Mouse (Mus musculus) forebrain, embryonic 14.5 days (tissue): ENCODE measurements around the gene Mrpl51. TPM values are rescaled to one million over a fixed set of nuclear protein-coding genes. Genes with fewer than 3 reads are reported as not detected.

Experiments
- ATAC-seq: fragments of 200-750 bp; cut with Nextera tagmentation; 2 replicates; pipeline ENCODE4 v1.8.0; 2017; ENCODE audit warnings: mild to moderate bottlenecking, moderate library complexity
- DNase-seq: peaks from one replicate; pipeline ENCODE4 v3.0.0-alpha.2; 2015; ENCODE audit warnings: low spot score
- H3K27ac ChIP-seq: fragments of 300-500 bp; sonication (generic); 2 replicates; pipeline ENCODE4 v1.5.1; 2014; ENCODE audit warnings: low read depth, mild to moderate bottlenecking, control low read depth, low read length, moderate library complexity
- H3K27me3 ChIP-seq: fragments of 300-500 bp; sonication (generic); replicated peaks from 2 replicates; pipeline ENCODE4 v1.6.1; 2014; ENCODE audit warnings: low read length, control low read depth, mixed read lengths; ENCODE audit not compliant: control insufficient read depth, insufficient read depth
- H3K36me3 ChIP-seq: fragments of 300-500 bp; sonication (generic); 2 replicates; pipeline ENCODE4 v1.6.1; 2014; ENCODE audit warnings: low read length, control low read depth; ENCODE audit not compliant: control insufficient read depth, insufficient read depth
- H3K4me1 ChIP-seq: fragments of 300-500 bp; sonication (generic); 2 replicates; pipeline ENCODE4 v1.6.1; 2014; ENCODE audit warnings: antibody characterized with exemption, low read length, control low read depth; ENCODE audit not compliant: control insufficient read depth, insufficient read depth
- H3K4me2 ChIP-seq: fragments of 300-500 bp; sonication (generic); 2 replicates; pipeline ENCODE4 v1.6.1; 2014; ENCODE audit warnings: mild to moderate bottlenecking, control low read depth, low read length
- H3K4me3 ChIP-seq: fragments of 300-500 bp; sonication (generic); 2 replicates; pipeline ENCODE4 v1.5.1; 2014; ENCODE audit warnings: low read depth, low read length, control low read depth
- H3K9ac ChIP-seq: fragments of 300-500 bp; sonication (generic); 2 replicates; pipeline ENCODE4 v1.6.1; 2014; ENCODE audit warnings: mild to moderate bottlenecking, low read length, control low read depth, moderate library complexity
- H3K9me3 ChIP-seq: fragments of 300-500 bp; sonication (generic); replicated peaks from 2 replicates; pipeline ENCODE4 v1.6.1; 2016; ENCODE audit warnings: low read length, control low read depth, mixed read lengths; ENCODE audit not compliant: control insufficient read depth
- WGBS: fragments of 180-500 bp; shearing (Covaris S2); extraction: QIAGEN DNeasy Blood & Tissue Kit; methylation state at CpG from one replicate; pipeline ENCODE4 v1.1.7; 2014; 5-methylcytosine and 5-hydroxymethylcytosine counted together
- polyA plus RNA-seq: library from polyadenylated mRNA; unstranded; fragments of >200 nt; fragmentation: Nextera tagmentation; extraction: Ambion mirVana; gene quantifications from 2 replicates; pipeline ENCODE4 v1.2.1, GENCODE M21; 2014

Mrpl51 gene
- polyA plus RNA-seq = 160 and 179 TPM in 2 replicates

- peaks cover 47% of the 10 kb centered on the region for H3K36me3 ChIP-seq
Measured at GRCm38 (mm10) chr6:125191332-125192015, at the start of gene Mrpl51, which contains the start of gene Ncapd2. Mrpl51 (plus strand) TSS chr6:125191801. Ncapd2 (minus strand) TSS chr6:125191701.

GRCm38 (mm10) chr6:125142436-125142835 lies 49.2 kb upstream of the Mrpl51 start:
- peaks cover 63% of the 10 kb centered on the region for H3K36me3 ChIP-seq
- H3K4me1 ChIP-seq = peaks cover 19% of the 10 kb centered on the region
- no peaks in the 10 kb centered on the region for H3K27me3 ChIP-seq
- WGBS = 92% methylated on average over 8 of the region's 8 CpGs
- no peak overlapping the region for H3K4me3 ChIP-seq
- H3K4me2 ChIP-seq = no peak overlapping the region
- no peak overlapping the region for H3K27ac ChIP-seq
- ATAC-seq (no peak), DNase-seq (no peak)
- no peaks in the 10 kb centered on the region for H3K9me3 ChIP-seq
- H3K9ac ChIP-seq = no peak overlapping the region

More at GRCm38 (mm10) chr6:125191332-125192015, at the start of gene Mrpl51, which contains the start of gene Ncapd2:
- peak; percentile 99 for DNase-seq
- peak within 1 kb of the TSS; percentile 51 for H3K4me3 ChIP-seq
- peak within 1 kb of the TSS; percentile 84 for H3K4me2 ChIP-seq
- under 1% methylated on average over 54 of the region's 54 CpGs for WGBS
- peak; percentile 97 for ATAC-seq
- no peaks in the 10 kb centered on the region for H3K9me3 ChIP-seq
- H3K27ac ChIP-seq = peak within 1 kb of the TSS; percentile 99
- peak within 1 kb of the TSS; percentile 81 for H3K9ac ChIP-seq
- peaks cover 7% of the 10 kb centered on the region for H3K4me1 ChIP-seq
- H3K27me3 ChIP-seq = no peaks in the 10 kb centered on the region

- DNase-seq (no peak), ATAC-seq (no peak)
- H3K9me3 ChIP-seq = no peaks in the 10 kb centered on the region
- no peaks in the 10 kb centered on the region for H3K27me3 ChIP-seq
- peaks cover 20% of the 10 kb centered on the region for H3K4me1 ChIP-seq
- H3K4me3 ChIP-seq = no peak overlapping the region
- H3K27ac ChIP-seq = no peak overlapping the region
- H3K4me2 ChIP-seq = no peak overlapping the region
- H3K36me3 ChIP-seq = peaks cover 57% of the 10 kb centered on the region
- WGBS = 85% methylated on average over 3 of the region's 3 CpGs
- H3K9ac ChIP-seq = no peak overlapping the region
Measured at GRCm38 (mm10) chr6:125143128-125143527, 48.5 kb upstream of the Mrpl51 start.

GRCm38 (mm10) chr6:125143904-125144303 lies 47.7 kb upstream of the Mrpl51 start:
- peaks cover 20% of the 10 kb centered on the region for H3K4me1 ChIP-seq
- WGBS = 85% methylated on average over 9 of the region's 9 CpGs
- no peak overlapping the region for H3K27ac ChIP-seq
- peaks cover 50% of the 10 kb centered on the region for H3K36me3 ChIP-seq
- DNase-seq (no peak), ATAC-seq (no peak)
- no peak overlapping the region for H3K4me2 ChIP-seq
- no peak overlapping the region for H3K9ac ChIP-seq
- H3K4me3 ChIP-seq = no peak overlapping the region
- H3K27me3 ChIP-seq = no peaks in the 10 kb centered on the region
- H3K9me3 ChIP-seq = no peaks in the 10 kb centered on the region

GRCm38 (mm10) chr6:125145001-125145400 lies 46.6 kb upstream of the Mrpl51 start, which contains the start of gene Iffo1:
Iffo1 (plus strand) TSS chr6:125145241.
- WGBS = under 1% methylated on average over 16 of the region's 16 CpGs

GRCm38 (mm10) chr6:125145479-125145951 lies 46.1 kb upstream of the Mrpl51 start:
- Histone ChIP-seq H3K36me3 (peaks cover 38% of the 10 kb centered on the region), H3K4me2 (peak overlapping the region; percentile 98), H3K27ac (peak overlapping the region; percentile 86), H3K9ac (peak overlapping the region; percentile 90), H3K27me3 (no peaks in the 10 kb centered on the region), H3K4me3 (peak overlapping the region; percentile 70), H3K9me3 (no peaks in the 10 kb centered on the region), H3K4me1 (peaks cover 20% of the 10 kb centered on the region)
- DNase-seq = peak; percentile 32
- peak; percentile 72 for ATAC-seq
- 0% methylated on average over 33 of the region's 35 CpGs for WGBS

More at GRCm38 (mm10) chr6:125145001-125145400, 46.6 kb upstream of the Mrpl51 start, which contains the start of gene Iffo1:
- Histone ChIP-seq H3K36me3 (peaks cover 43% of the 10 kb centered on the region), H3K4me2 (peak within 1 kb of the TSS; percentile 98), H3K4me3 (peak within 1 kb of the TSS; percentile 70), H3K9ac (peak within 1 kb of the TSS; percentile 90), H3K27me3 (no peaks in the 10 kb centered on the region), H3K9me3 (no peaks in the 10 kb centered on the region), H3K27ac (peak within 1 kb of the TSS; percentile 86), H3K4me1 (peaks cover 20% of the 10 kb centered on the region)
- DNase-seq (peak; percentile 96), ATAC-seq (peak; percentile 97)

- Histone ChIP-seq H3K4me2 (peak overlapping the region; percentile 98), H3K36me3 (peaks cover 36% of the 10 kb centered on the region), H3K4me3 (peak overlapping the region; percentile 70), H3K27me3 (no peaks in the 10 kb centered on the region), H3K9ac (peak overlapping the region; percentile 90), H3K9me3 (no peaks in the 10 kb centered on the region), H3K27ac (no peak overlapping the region), H3K4me1 (peaks cover 20% of the 10 kb centered on the region)
- no peak for ATAC-seq
- no peak for DNase-seq
- WGBS = 56% methylated on average over 7 of the region's 7 CpGs
Measured at GRCm38 (mm10) chr6:125146148-125146547, 45.5 kb upstream of the Mrpl51 start.

GRCm38 (mm10) chr6:125146797-125147196 lies 44.8 kb upstream of the Mrpl51 start:
- Histone ChIP-seq H3K27me3 (no peaks in the 10 kb centered on the region), H3K27ac (no peak overlapping the region), H3K4me2 (peak overlapping the region; percentile 98), H3K4me3 (0 out of 2 replicates have a peak overlapping the region, but pooled peaks have one; percentile 70), H3K4me1 (peaks cover 20% of the 10 kb centered on the region), H3K36me3 (peaks cover 36% of the 10 kb centered on the region), H3K9ac (peak overlapping the region; percentile 32; the same call in 1 of the 2 replicates), H3K9me3 (no peaks in the 10 kb centered on the region)
- 87% methylated on average over 4 of the region's 4 CpGs for WGBS
- ATAC-seq (no peak), DNase-seq (no peak)

GRCm38 (mm10) chr6:125147329-125147728 lies 44.3 kb upstream of the Mrpl51 start:
- Histone ChIP-seq H3K4me1 (peaks cover 20% of the 10 kb centered on the region), H3K36me3 (peaks cover 36% of the 10 kb centered on the region), H3K4me3 (no peak overlapping the region)

More at GRCm38 (mm10) chr6:125147329-125147728, 44.3 kb upstream of the Mrpl51 start:
- Histone ChIP-seq H3K9me3 (no peaks in the 10 kb centered on the region), H3K9ac (peak overlapping the region; percentile 32; the same call in 1 of the 2 replicates), H3K27ac (0 out of 2 replicates have a peak overlapping the region, but pooled peaks have one; percentile 14), H3K4me2 (peak overlapping the region; percentile 98), H3K27me3 (no peaks in the 10 kb centered on the region)
- ATAC-seq (no peak), DNase-seq (no peak)
- WGBS = 70% methylated on average over 10 of the region's 10 CpGs
